Mouse (Mus musculus) forebrain, embryonic 13.5 days (tissue): ENCODE measurements around the gene Hibadh. TPM values are rescaled to one million over a fixed set of nuclear protein-coding genes. Genes with fewer than 3 reads are reported as not detected.

ENCODE experiments used
- ATAC-seq: fragments of 200-750 bp; cut with Nextera tagmentation; 2 replicates; pipeline ENCODE4 v1.8.0; 2017
- H3K27ac ChIP-seq: fragments of 300-500 bp; sonication (generic); 2 replicates; pipeline ENCODE4 v1.5.1; 2015; ENCODE audit warnings: inconsistent platforms, mild to moderate bottlenecking, moderate library complexity
- H3K27me3 ChIP-seq: fragments of 300-500 bp; sonication (generic); 2 replicates; pipeline ENCODE4 v1.6.1; 2015; ENCODE audit warnings: mild to moderate bottlenecking, inconsistent platforms
- H3K36me3 ChIP-seq: fragments of 300-500 bp; sonication (generic); 2 replicates; pipeline ENCODE4 v1.6.1; 2015; ENCODE audit warnings: mild to moderate bottlenecking, inconsistent platforms; ENCODE audit not compliant: poor library complexity, severe bottlenecking
- H3K4me1 ChIP-seq: fragments of 300-500 bp; sonication (generic); 2 replicates; pipeline ENCODE4 v1.6.1; 2015; ENCODE audit warnings: inconsistent platforms
- H3K4me2 ChIP-seq: fragments of 300-500 bp; sonication (generic); 2 replicates; pipeline ENCODE4 v1.6.1; 2015; ENCODE audit warnings: inconsistent platforms, mild to moderate bottlenecking, moderate library complexity
- H3K4me3 ChIP-seq: fragments of 300-500 bp; sonication (generic); 2 replicates; pipeline ENCODE4 v1.5.1; 2015; ENCODE audit warnings: mild to moderate bottlenecking, inconsistent platforms
- H3K9ac ChIP-seq: fragments of 300-500 bp; sonication (generic); 2 replicates; pipeline ENCODE4 v1.6.1; 2015; ENCODE audit warnings: mild to moderate bottlenecking, inconsistent platforms
- H3K9me3 ChIP-seq: fragments of 300-500 bp; sonication (generic); replicated peaks from 2 replicates; pipeline ENCODE4 v1.6.1; 2016; ENCODE audit warnings: inconsistent platforms
- WGBS: fragments of 180-500 bp; shearing (Covaris S2); methylation state at CpG from one replicate; pipeline ENCODE4 v1.1.7; 2015; 5-methylcytosine and 5-hydroxymethylcytosine counted together
- polyA plus RNA-seq: library from polyadenylated mRNA; unstranded; fragments of >200 nt; fragmentation: Nextera tagmentation; extraction: Ambion mirVana; gene quantifications from 2 replicates; pipeline ENCODE4 v1.2.1, GENCODE M21; 2015

Hibadh gene
- polyA plus RNA-seq, 1 experiment from 2014 or later = 52.4 TPM

DNA sequence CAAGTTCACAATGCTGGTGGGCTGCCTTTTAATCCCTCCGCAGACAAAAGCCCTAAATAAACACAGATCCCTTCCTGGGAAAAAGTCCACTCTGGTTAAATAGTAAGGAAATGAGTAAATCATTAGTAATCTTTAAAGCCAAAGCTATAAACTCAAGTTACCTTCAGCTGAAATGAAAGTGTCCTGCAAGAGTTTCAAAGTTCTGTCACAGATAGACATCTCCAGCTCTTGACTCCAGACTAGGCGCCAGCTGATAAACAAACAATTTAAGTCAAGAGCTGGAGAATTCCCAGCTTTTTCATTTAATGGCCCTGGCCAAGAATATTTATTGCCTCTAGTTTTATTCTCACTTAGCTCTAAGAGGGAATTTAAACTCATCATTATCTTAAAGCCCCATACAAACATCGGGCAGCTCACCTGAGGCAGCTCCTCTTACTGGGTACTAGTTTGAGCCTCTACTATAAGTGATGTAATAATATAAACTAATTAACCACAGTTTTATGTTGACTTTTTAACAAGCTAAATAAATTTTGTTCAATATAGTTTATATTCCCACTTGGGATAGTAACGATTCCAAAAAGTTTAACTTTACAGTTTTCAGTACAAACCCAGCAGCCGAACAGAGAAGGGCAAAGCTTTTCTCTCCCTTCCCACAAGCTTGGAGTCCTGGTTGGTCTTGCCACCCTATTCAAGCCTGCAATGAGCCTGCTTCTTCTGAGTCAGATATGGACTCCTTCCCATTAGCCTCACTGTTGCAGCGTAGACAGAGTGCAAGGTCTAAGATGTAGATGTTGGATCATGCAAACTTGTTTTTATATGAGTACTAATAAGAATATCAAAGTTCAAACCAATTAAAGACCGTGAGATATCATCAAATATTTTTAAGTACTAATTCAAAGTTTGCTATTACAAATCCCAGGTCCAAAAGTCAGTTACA is 38.2 kb downstream of the Hibadh start:
- ATAC-seq = no peak
- Histone ChIP-seq H3K4me1 (no peaks in the 10 kb centered on the region), H3K9me3 (no peaks in the 10 kb centered on the region), H3K4me3 (no peak overlapping the region), H3K9ac (no peak overlapping the region), H3K27ac (no peak overlapping the region), H3K27me3 (no peaks in the 10 kb centered on the region), H3K4me2 (no peak overlapping the region), H3K36me3 (no peaks in the 10 kb centered on the region)
- 88% methylated on average over 7 of the region's 7 CpGs for WGBS

DNA sequence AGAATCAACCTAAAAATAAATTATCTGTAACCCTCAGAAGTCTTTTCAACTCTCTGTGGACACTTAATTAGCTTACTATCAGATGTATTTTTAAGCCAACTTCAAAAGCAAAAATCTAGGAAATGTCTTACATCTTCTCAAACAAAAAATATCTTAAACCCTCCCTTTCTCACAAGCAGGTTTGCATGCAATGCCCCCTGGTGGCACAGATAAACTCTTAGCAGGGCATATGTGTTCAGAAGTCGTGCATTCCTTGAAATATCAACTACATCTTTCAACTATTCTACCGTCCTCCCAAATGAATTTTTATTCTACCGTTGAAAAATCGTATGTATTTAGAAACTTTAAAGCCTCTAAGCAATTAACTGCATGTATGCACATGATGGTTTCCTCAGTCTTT is 39.1 kb downstream of the Hibadh start:
- no peak for ATAC-seq
- Histone ChIP-seq H3K27ac (no peak overlapping the region), H3K4me3 (no peak overlapping the region), H3K4me1 (no peaks in the 10 kb centered on the region), H3K9me3 (no peaks in the 10 kb centered on the region), H3K9ac (no peak overlapping the region), H3K36me3 (no peaks in the 10 kb centered on the region), H3K4me2 (no peak overlapping the region), H3K27me3 (no peaks in the 10 kb centered on the region)
- 65% methylated on average over 4 of the region's 4 CpGs for WGBS

DNA sequence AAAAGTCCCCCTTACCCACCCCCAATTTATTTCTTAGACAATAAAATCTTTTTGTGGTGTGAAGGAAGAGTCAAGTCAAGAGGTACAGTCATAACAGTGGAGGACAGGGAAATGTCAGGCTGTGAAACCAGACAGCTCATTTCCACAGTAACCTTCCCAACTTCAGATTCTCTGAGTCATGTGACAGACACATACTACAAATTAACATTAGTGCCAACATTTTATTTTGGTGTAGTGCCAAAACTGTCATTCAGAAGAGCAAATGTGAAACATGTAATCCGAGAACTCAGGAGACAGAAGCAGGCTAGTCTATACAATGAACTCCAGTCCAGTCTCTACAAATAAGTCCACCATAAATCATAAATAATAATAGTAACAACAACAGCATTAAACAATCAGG is 45.4 kb downstream of the Hibadh start:
- no peak overlapping the region for H3K4me3 ChIP-seq
- H3K4me1 ChIP-seq = no peaks in the 10 kb centered on the region
- no peak overlapping the region for H3K4me2 ChIP-seq
- H3K27ac ChIP-seq = no peak overlapping the region
- no peaks in the 10 kb centered on the region for H3K27me3 ChIP-seq
- no peak overlapping the region for H3K9ac ChIP-seq
- H3K36me3 ChIP-seq = no peaks in the 10 kb centered on the region
- no peak for ATAC-seq
- 67% methylated on average over 1 of the region's 1 CpGs for WGBS
- H3K9me3 ChIP-seq = no peaks in the 10 kb centered on the region

DNA sequence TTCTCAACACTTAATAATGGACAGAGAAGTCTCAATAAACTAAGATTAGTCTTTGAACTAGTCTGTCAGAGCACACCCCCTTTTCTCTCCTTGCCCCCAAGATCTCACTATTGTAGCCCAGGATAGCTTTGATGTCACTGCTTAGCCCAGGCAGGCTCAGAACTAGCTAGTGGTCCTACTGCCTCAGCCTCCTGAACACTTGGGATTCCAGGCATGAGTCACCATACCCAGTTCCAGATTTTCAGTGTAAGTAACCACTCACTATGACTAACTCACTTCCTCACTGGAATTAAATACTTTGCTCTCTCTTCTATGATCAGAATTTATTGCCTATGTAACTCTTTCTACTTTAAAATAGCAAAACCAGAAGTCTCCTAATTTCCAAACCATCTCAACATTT is 53.6 kb downstream of the Hibadh start:
- Histone ChIP-seq H3K9ac (no peak overlapping the region), H3K9me3 (no peaks in the 10 kb centered on the region), H3K4me2 (no peak overlapping the region), H3K27me3 (no peaks in the 10 kb centered on the region), H3K4me3 (no peak overlapping the region), H3K4me1 (peaks cover 8% of the 10 kb centered on the region), H3K36me3 (0 out of 2 replicates have a peak, but pooled peaks cover 3% of the 10 kb centered on the region), H3K27ac (no peak overlapping the region)
- no peak for ATAC-seq

DNA sequence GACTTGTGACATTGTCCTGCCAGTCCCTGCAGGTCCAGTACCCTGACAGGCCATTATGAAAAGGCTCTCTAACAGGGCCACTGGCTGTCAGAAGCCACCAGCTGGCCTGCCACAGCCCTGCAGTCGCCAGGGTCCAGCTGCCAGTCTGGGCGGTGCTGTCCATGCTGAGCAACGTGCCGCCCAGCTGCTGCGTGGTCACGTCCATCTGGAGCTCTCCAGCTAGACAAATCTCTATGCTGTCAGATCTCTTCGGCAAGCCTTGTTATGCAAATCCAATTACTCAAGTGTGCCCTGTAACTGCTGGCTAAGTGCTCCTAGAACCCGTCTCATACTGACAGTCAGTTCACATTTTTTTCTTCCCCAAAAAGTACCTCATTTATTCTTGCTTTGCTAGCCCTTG is 55.8 kb downstream of the Hibadh start:
- 5% methylated on average over 8 of the region's 8 CpGs for WGBS
- Histone ChIP-seq H3K9me3 (no peaks in the 10 kb centered on the region), H3K4me2 (no peak overlapping the region), H3K4me1 (peaks cover 8% of the 10 kb centered on the region), H3K4me3 (no peak overlapping the region), H3K9ac (no peak overlapping the region), H3K27ac (0 out of 2 replicates have a peak overlapping the region, but pooled peaks have one; percentile 1), H3K36me3 (0 out of 2 replicates have a peak, but pooled peaks cover 3% of the 10 kb centered on the region), H3K27me3 (no peaks in the 10 kb centered on the region)
- ATAC-seq = peak; percentile 82; the same call in 1 of the 2 replicates

DNA sequence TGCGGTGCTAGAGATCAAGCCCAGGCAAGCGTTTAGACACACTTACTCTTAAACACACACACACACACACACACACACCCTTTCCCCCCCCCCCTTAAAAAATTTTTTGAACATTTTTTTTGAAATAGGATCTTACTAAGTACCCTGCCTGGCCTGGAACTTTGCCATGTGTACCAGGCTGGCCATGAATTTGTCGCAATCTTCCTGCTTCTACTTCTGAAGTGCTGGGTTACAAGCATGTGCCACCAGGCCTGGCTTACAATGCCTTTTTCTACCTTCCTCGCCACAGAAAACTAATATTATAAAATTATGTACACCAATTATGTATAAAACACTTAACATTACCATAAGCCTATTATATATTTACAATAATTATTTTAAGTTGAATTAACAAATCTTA is 59.1 kb downstream of the Hibadh start:
- 92% methylated on average over 4 of the region's 4 CpGs for WGBS
- Histone ChIP-seq H3K27me3 (0 out of 2 replicates have a peak, but pooled peaks cover 7% of the 10 kb centered on the region), H3K4me1 (peaks cover 8% of the 10 kb centered on the region), H3K9ac (no peak overlapping the region), H3K27ac (no peak overlapping the region), H3K4me2 (no peak overlapping the region), H3K36me3 (no peaks in the 10 kb centered on the region), H3K4me3 (no peak overlapping the region), H3K9me3 (no peaks in the 10 kb centered on the region)
- ATAC-seq = no peak

DNA sequence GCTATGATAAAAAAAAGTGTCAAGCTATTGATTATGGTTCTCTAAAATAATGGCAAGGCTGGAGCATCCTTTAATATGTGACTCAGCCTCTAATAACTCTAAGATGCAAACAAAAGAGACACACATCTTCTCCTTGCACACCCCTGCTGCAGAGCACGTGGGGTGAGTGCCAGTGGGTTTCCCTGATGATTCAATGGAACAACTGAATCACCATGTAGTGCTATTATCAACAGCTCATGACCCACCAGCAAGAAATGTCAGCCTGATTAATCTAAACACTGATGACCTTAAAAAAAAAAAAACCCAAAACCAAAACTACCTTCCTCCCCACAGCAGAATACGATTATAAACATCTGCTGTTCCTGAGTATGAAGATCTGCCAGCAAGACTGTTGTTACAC is 61.9 kb downstream of the Hibadh start:
- WGBS = 67% methylated on average over 2 of the region's 2 CpGs
- Histone ChIP-seq H3K4me3 (no peak overlapping the region), H3K27ac (no peak overlapping the region), H3K9me3 (no peaks in the 10 kb centered on the region), H3K9ac (no peak overlapping the region), H3K27me3 (0 out of 2 replicates have a peak, but pooled peaks cover 12% of the 10 kb centered on the region), H3K4me1 (no peaks in the 10 kb centered on the region), H3K36me3 (no peaks in the 10 kb centered on the region), H3K4me2 (no peak overlapping the region)
- ATAC-seq = no peak

DNA sequence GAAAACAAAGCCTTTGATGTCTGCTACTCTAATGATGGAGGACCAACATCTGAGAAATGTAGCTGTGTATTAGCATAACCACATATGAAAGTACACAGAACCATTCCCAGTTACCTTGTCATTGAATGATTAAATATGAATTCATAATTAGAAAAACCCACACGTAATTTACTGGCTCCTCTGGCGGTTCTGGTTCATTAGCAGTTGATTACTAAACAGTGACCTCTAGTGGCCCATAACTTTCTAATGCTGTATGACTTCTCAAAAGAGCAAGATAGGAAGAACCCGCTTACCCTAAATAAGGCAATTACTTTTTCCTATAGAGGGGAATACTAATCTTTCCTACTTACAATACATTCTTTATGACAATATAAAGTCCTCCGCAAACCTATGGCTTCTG is 62.9 kb downstream of the Hibadh start:
- Histone ChIP-seq H3K36me3 (no peaks in the 10 kb centered on the region), H3K27me3 (0 out of 2 replicates have a peak, but pooled peaks cover 12% of the 10 kb centered on the region)
- no peak for ATAC-seq

DNA sequence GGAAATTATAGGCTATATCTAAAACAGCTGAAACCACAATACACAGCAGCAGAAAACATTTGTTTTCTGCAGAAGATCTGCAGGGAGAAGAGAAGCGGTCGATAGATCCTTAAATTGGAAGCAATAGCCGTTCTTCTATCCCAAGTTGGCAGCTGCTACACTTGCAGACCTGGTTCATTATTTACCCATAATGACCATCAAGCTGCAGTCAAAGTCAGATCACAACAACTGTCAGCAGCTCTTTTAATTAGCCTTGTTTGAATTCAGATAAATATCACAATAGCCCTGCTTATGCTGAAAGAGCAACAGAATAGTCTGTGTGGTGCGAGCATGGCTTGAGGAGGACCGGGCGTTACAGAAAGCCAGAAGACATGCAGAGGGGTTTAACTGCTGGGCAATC is 71.5 kb downstream of the Hibadh start:
- 24% methylated on average over 6 of the region's 6 CpGs for WGBS
- H3K27me3 ChIP-seq = peaks cover 9% of the 10 kb centered on the region; the same call in 1 of the 2 replicates

More for the DNA sequence above, 62.9 kb downstream of the Hibadh start:
- Histone ChIP-seq H3K4me2 (no peak overlapping the region), H3K4me3 (no peak overlapping the region), H3K9me3 (no peaks in the 10 kb centered on the region), H3K27ac (no peak overlapping the region), H3K9ac (no peak overlapping the region), H3K4me1 (no peaks in the 10 kb centered on the region)
- 22% methylated on average over 4 of the region's 4 CpGs for WGBS

DNA sequence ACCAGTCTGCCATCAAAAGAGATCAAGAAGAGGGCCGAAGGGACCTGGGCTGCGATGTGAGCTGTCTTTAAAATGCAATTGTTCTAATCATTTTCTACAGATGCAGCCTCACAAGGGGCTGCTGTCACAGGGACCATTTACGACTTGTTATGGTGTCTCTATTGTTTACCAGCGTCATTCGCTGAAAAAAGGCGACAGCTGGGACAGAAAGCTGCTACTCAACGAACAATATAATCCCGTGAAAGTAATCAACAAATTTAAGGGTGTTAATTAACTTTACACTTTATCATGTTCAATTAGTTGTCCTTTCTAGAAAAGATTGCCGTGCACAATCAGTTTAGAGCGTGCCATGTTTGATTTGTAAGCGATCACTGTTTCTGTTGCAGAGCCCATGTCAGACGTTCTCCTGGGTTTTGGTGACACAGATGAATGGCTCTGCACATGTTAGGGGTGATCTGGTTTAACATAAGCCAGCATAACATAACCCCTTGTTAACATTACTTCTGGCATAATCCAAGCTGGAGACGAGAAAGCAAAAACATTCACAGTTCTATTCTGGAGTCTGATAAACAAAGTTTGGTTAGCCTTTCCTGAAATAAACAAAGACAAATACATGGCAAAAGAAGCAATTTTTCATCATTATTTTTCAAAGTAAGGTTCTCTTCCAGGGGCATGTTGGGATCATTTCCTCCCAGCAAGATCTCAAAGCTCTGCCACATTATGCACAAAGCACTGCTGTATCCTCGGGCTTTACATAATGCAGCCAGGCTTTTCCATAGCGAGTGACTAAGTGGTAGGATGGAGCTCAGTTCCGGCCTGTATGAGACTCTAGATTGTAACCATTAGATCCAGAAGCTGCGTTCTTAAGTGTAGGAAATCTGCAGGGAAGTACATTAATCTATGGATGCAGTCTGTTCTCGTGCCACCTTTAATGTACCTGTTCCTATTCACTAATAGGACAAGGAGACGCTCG is 72.6 kb downstream of the Hibadh start:
- Histone ChIP-seq H3K9me3 (no peaks in the 10 kb centered on the region; the same call in 1 of the 2 replicates), H3K27ac (peak overlapping the region; percentile 27), H3K36me3 (no peaks in the 10 kb centered on the region), H3K4me3 (no peak overlapping the region), H3K4me1 (peaks cover 29% of the 10 kb centered on the region), H3K4me2 (peak overlapping the region; percentile 8), H3K27me3 (peaks cover 9% of the 10 kb centered on the region; the same call in 1 of the 2 replicates), H3K9ac (no peak overlapping the region)
- ATAC-seq = peak; percentile 73; the same call in 1 of the 2 replicates
- whole genome bisulfite sequencing = 28% methylated on average over 20 of the region's 20 CpGs

More for the DNA sequence above, 71.5 kb downstream of the Hibadh start:
- peaks cover 29% of the 10 kb centered on the region for H3K4me1 ChIP-seq
- H3K4me3 ChIP-seq = no peak overlapping the region
- no peaks in the 10 kb centered on the region; the same call in 1 of the 2 replicates for H3K9me3 ChIP-seq
- no peak overlapping the region for H3K9ac ChIP-seq
- no peak overlapping the region for H3K27ac ChIP-seq
- H3K4me2 ChIP-seq = no peak overlapping the region
- no peaks in the 10 kb centered on the region for H3K36me3 ChIP-seq
- no peak for ATAC-seq

DNA sequence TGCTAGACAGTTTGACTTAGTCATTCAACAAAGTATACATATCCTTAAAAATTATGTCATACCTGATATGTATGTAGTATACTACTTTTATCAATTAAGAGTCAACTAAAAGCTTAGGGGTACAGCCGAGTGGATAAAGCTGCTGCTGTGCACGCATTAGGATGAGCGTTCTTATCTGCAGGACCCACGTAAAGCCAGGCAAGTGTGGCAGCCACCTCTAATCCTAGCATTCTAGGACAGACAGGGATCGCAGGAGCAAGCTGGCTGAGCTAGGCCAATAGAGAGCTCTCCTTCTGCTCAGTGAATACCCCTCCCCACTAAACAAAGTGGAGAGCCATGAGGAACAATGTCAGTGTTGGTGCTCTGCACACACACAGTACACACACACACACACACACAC is 75.0 kb downstream of the Hibadh start:
- Histone ChIP-seq H3K27ac (no peak overlapping the region), H3K4me2 (no peak overlapping the region), H3K27me3 (peaks cover 9% of the 10 kb centered on the region; the same call in 1 of the 2 replicates), H3K9me3 (no peaks in the 10 kb centered on the region), H3K4me1 (peaks cover 29% of the 10 kb centered on the region), H3K36me3 (no peaks in the 10 kb centered on the region), H3K9ac (no peak overlapping the region), H3K4me3 (no peak overlapping the region)
- no peak for ATAC-seq
- WGBS = 68% methylated on average over 5 of the region's 5 CpGs
